Mouse (Mus musculus): Measurements from ENCODE around the gene AI661453. TPM values are rescaled to one million over a fixed set of nuclear protein-coding genes. Genes with fewer than 3 reads are reported as not detected.

The AI661453 gene
- polyA plus RNA-seq, 1 experiment from 2014 or later, result 4.8 TPM

- ATAC-seq (ENCODE audit: insufficient number of reproducible peaks, insufficient read depth, low FRiP score, low read depth), result no peak
- H3K27ac ChIP-seq (ENCODE audit: low read length), result no peak overlapping the region
- H3K36me3 ChIP-seq (ENCODE audit: control insufficient read depth, insufficient read depth, low read length), result no peaks in the 10 kb centered on the region
- H3K4me3 ChIP-seq (ENCODE audit: low read depth, low read length), result no peak overlapping the region
- no peaks in the 10 kb centered on the region for H3K4me1 ChIP-seq (ENCODE audit: control insufficient read depth, insufficient read depth, low read length)
- H3K4me2 ChIP-seq (replicated peaks; ENCODE audit: low read depth, low read length), result no peak overlapping the region
- no peak overlapping the region for H3K9ac ChIP-seq (replicated peaks; ENCODE audit: low read depth, low read length)
- H3K27me3 ChIP-seq (ENCODE audit: control insufficient read depth, insufficient read depth, low read length), result no peaks in the 10 kb centered on the region
- 79% methylated on average over 13 of the region's 13 CpGs for WGBS
- H3K9me3 ChIP-seq (ENCODE audit: control insufficient read depth, low read depth, low read length), result no peaks in the 10 kb centered on the region
Measured at GRCm38 (mm10) chr17:47458310-47458709, 21.9 kb downstream of the AI661453 start.

GRCm38 (mm10) chr17:47458936-47459335, 22.5 kb downstream of the AI661453 start:
- no peak overlapping the region for H3K9ac ChIP-seq (replicated peaks; ENCODE audit: low read depth, low read length)
- H3K9me3 ChIP-seq (ENCODE audit: control insufficient read depth, low read depth, low read length), result no peaks in the 10 kb centered on the region
- no peak overlapping the region for H3K27ac ChIP-seq (ENCODE audit: low read length)
- H3K4me1 ChIP-seq (ENCODE audit: control insufficient read depth, insufficient read depth, low read length), result peaks cover 5% of the 10 kb centered on the region; the same call in 1 of the 2 replicates
- no peaks in the 10 kb centered on the region for H3K27me3 ChIP-seq (ENCODE audit: control insufficient read depth, insufficient read depth, low read length)
- H3K4me2 ChIP-seq (replicated peaks; ENCODE audit: low read depth, low read length), result no peak overlapping the region
- no peaks in the 10 kb centered on the region for H3K36me3 ChIP-seq (ENCODE audit: control insufficient read depth, insufficient read depth, low read length)
- no peak for ATAC-seq (ENCODE audit: insufficient number of reproducible peaks, insufficient read depth, low FRiP score, low read depth)
- no peak overlapping the region for H3K4me3 ChIP-seq (ENCODE audit: low read depth, low read length)
- whole genome bisulfite sequencing, result 89% methylated on average over 2 of the region's 2 CpGs

GRCm38 (mm10) chr17:47459341-47459919, 23.0 kb downstream of the AI661453 start:
- Histone ChIP-seq H3K9me3 (ENCODE audit: control insufficient read depth, low read depth, low read length) (no peaks in the 10 kb centered on the region), H3K4me1 (ENCODE audit: control insufficient read depth, insufficient read depth, low read length) (peaks cover 10% of the 10 kb centered on the region), H3K4me2 (replicated peaks; ENCODE audit: low read depth, low read length) (no peak overlapping the region), H3K27me3 (ENCODE audit: control insufficient read depth, insufficient read depth, low read length) (no peaks in the 10 kb centered on the region), H3K4me3 (ENCODE audit: low read depth, low read length) (no peak overlapping the region), H3K36me3 (ENCODE audit: control insufficient read depth, insufficient read depth, low read length) (no peaks in the 10 kb centered on the region), H3K9ac (replicated peaks; ENCODE audit: low read depth, low read length) (no peak overlapping the region), H3K27ac (ENCODE audit: low read length) (no peak overlapping the region)
- ATAC-seq (ENCODE audit: insufficient number of reproducible peaks, insufficient read depth, low FRiP score, low read depth), result no peak
- 61% methylated on average over 3 of the region's 3 CpGs for WGBS

GRCm38 (mm10) chr17:47461688-47462087, 25.3 kb downstream of the AI661453 start:
- Histone ChIP-seq H3K9ac (replicated peaks; ENCODE audit: low read depth, low read length) (no peak overlapping the region), H3K4me2 (replicated peaks; ENCODE audit: low read depth, low read length) (no peak overlapping the region)

GRCm38 (mm10) chr17:47462209-47462608, 25.8 kb downstream of the AI661453 start:
- 60% methylated on average over 7 of the region's 7 CpGs for WGBS
- peaks cover 23% of the 10 kb centered on the region for H3K4me1 ChIP-seq (ENCODE audit: control insufficient read depth, insufficient read depth, low read length)

More at GRCm38 (mm10) chr17:47461688-47462087, 25.3 kb downstream of the AI661453 start:
- Histone ChIP-seq H3K27ac (ENCODE audit: low read length) (no peak overlapping the region), H3K4me3 (ENCODE audit: low read depth, low read length) (no peak overlapping the region), H3K4me1 (ENCODE audit: control insufficient read depth, insufficient read depth, low read length) (peaks cover 23% of the 10 kb centered on the region), H3K27me3 (ENCODE audit: control insufficient read depth, insufficient read depth, low read length) (0 out of 2 replicates have a peak, but pooled peaks cover under 1% of the 10 kb centered on the region), H3K36me3 (ENCODE audit: control insufficient read depth, insufficient read depth, low read length) (no peaks in the 10 kb centered on the region), H3K9me3 (ENCODE audit: control insufficient read depth, low read depth, low read length) (no peaks in the 10 kb centered on the region)
- WGBS, result 52% methylated on average over 3 of the region's 3 CpGs
- ATAC-seq (ENCODE audit: insufficient number of reproducible peaks, insufficient read depth, low FRiP score, low read depth), result no peak

GRCm38 (mm10) chr17:47462728-47463388, 26.4 kb downstream of the AI661453 start:
- Histone ChIP-seq H3K27me3 (ENCODE audit: control insufficient read depth, insufficient read depth, low read length) (0 out of 2 replicates have a peak, but pooled peaks cover 6% of the 10 kb centered on the region), H3K4me3 (ENCODE audit: low read depth, low read length) (no peak overlapping the region), H3K36me3 (ENCODE audit: control insufficient read depth, insufficient read depth, low read length) (no peaks in the 10 kb centered on the region), H3K9ac (replicated peaks; ENCODE audit: low read depth, low read length) (no peak overlapping the region), H3K4me1 (ENCODE audit: control insufficient read depth, insufficient read depth, low read length) (peaks cover 23% of the 10 kb centered on the region), H3K27ac (ENCODE audit: low read length) (peak overlapping the region; percentile 44; the same call in 1 of the 2 replicates), H3K4me2 (replicated peaks; ENCODE audit: low read depth, low read length) (no peak overlapping the region), H3K9me3 (ENCODE audit: control insufficient read depth, low read depth, low read length) (no peaks in the 10 kb centered on the region)
- WGBS, result 38% methylated on average over 9 of the region's 9 CpGs
- peak; percentile 84 for ATAC-seq (ENCODE audit: insufficient number of reproducible peaks, insufficient read depth, low FRiP score, low read depth)

More at GRCm38 (mm10) chr17:47462209-47462608, 25.8 kb downstream of the AI661453 start:
- Histone ChIP-seq H3K4me2 (replicated peaks; ENCODE audit: low read depth, low read length) (no peak overlapping the region), H3K27ac (ENCODE audit: low read length) (peak overlapping the region; percentile 21; the same call in 1 of the 2 replicates), H3K36me3 (ENCODE audit: control insufficient read depth, insufficient read depth, low read length) (no peaks in the 10 kb centered on the region), H3K4me3 (ENCODE audit: low read depth, low read length) (no peak overlapping the region), H3K9ac (replicated peaks; ENCODE audit: low read depth, low read length) (no peak overlapping the region), H3K9me3 (ENCODE audit: control insufficient read depth, low read depth, low read length) (no peaks in the 10 kb centered on the region), H3K27me3 (ENCODE audit: control insufficient read depth, insufficient read depth, low read length) (0 out of 2 replicates have a peak, but pooled peaks cover 2% of the 10 kb centered on the region)
- no peak for ATAC-seq (ENCODE audit: insufficient number of reproducible peaks, insufficient read depth, low FRiP score, low read depth)

- Histone ChIP-seq H3K4me3 (ENCODE audit: low read depth, low read length) (no peak overlapping the region), H3K27ac (ENCODE audit: low read length) (no peak overlapping the region), H3K27me3 (ENCODE audit: control insufficient read depth, insufficient read depth, low read length) (0 out of 2 replicates have a peak, but pooled peaks cover 7% of the 10 kb centered on the region), H3K9me3 (ENCODE audit: control insufficient read depth, low read depth, low read length) (no peaks in the 10 kb centered on the region), H3K4me2 (replicated peaks; ENCODE audit: low read depth, low read length) (no peak overlapping the region), H3K36me3 (ENCODE audit: control insufficient read depth, insufficient read depth, low read length) (no peaks in the 10 kb centered on the region), H3K9ac (replicated peaks; ENCODE audit: low read depth, low read length) (no peak overlapping the region), H3K4me1 (ENCODE audit: control insufficient read depth, insufficient read depth, low read length) (peaks cover 23% of the 10 kb centered on the region)
- ATAC-seq (ENCODE audit: insufficient number of reproducible peaks, insufficient read depth, low FRiP score, low read depth), result no peak
- 48% methylated on average over 12 of the region's 12 CpGs for WGBS
Measured at GRCm38 (mm10) chr17:47464248-47464965, 28.0 kb downstream of the AI661453 start.

GRCm38 (mm10) chr17:47465016-47465415, 28.6 kb downstream of the AI661453 start:
- Histone ChIP-seq H3K9ac (replicated peaks; ENCODE audit: low read depth, low read length) (no peak overlapping the region), H3K4me2 (replicated peaks; ENCODE audit: low read depth, low read length) (no peak overlapping the region), H3K9me3 (ENCODE audit: control insufficient read depth, low read depth, low read length) (no peaks in the 10 kb centered on the region), H3K4me1 (ENCODE audit: control insufficient read depth, insufficient read depth, low read length) (peaks cover 24% of the 10 kb centered on the region), H3K4me3 (ENCODE audit: low read depth, low read length) (no peak overlapping the region), H3K27ac (ENCODE audit: low read length) (no peak overlapping the region), H3K36me3 (ENCODE audit: control insufficient read depth, insufficient read depth, low read length) (no peaks in the 10 kb centered on the region), H3K27me3 (ENCODE audit: control insufficient read depth, insufficient read depth, low read length) (0 out of 2 replicates have a peak, but pooled peaks cover 7% of the 10 kb centered on the region)
- 68% methylated on average over 11 of the region's 11 CpGs for WGBS
- no peak for ATAC-seq (ENCODE audit: insufficient number of reproducible peaks, insufficient read depth, low FRiP score, low read depth)
